Mouse (Mus musculus): ENCODE results near the gene Mccc2.
"Not testable (repeated sequence)": the region's sequence is repeated elsewhere in the genome, so short reads cannot be mapped to it uniquely, and the experiment has no call there.

The Mccc2 gene

GRCm38 (mm10) chr13:100014906-100015895 lies at the start of gene Mccc2:
Gene Mccc2 (minus strand): TSS chr13:100015639.
- CTCF ChIA-PET, result interaction anchor here (0.5 to 0.6 kb wide), 2 partner anchors 14 to 1086 kb away, joined by 5 to 19 read pairs; no protein-coding TSS in a partner anchor

- CTCF ChIA-PET, result no interaction called here
These were observed 48.5 kb upstream of the Mccc2 start for GRCm38 (mm10) chr13:100063936-100064335.

DNA sequence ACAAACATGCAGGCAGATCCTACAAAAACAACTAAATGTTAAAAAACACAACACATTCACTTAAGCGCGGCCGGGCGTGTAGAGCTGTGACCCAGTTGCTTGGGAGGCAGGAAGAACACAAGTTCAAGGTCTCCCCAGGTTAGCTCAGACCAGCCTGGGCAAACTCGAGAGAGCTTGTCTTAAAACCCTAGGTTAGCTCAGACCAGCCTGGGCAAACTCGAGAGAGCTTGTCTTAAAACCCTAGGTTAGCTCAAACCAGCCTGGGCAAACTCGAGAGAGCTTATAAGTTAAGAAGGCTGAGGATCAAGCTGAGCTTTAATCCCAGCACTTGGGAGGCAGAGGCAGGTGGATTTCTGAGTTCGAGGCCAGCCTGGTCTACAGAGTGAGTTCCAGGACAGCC lies 42.3 kb upstream of the Mccc2 start:
- CTCF ChIA-PET, result not testable (repeated sequence)

DNA sequence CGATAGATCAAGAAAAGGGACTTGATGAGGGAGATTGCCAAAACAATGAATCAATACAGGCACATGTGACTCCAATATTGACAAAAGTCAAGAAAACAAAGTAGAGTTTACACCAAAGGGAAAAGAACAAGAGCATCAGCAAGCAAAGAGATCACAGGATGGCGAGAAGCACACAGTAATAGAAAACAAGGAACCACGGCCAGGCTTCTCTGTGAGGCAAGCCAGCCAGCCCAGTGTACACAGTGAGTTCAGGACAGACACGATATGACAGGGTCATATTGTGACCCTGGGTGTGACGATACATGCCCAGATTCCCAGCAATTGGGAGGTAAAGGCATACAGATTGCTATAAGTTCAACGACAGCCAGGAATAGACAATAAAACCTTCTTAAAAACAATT lies 10.6 kb upstream of the Mccc2 start:
- CTCF ChIA-PET, result no interaction called here

DNA sequence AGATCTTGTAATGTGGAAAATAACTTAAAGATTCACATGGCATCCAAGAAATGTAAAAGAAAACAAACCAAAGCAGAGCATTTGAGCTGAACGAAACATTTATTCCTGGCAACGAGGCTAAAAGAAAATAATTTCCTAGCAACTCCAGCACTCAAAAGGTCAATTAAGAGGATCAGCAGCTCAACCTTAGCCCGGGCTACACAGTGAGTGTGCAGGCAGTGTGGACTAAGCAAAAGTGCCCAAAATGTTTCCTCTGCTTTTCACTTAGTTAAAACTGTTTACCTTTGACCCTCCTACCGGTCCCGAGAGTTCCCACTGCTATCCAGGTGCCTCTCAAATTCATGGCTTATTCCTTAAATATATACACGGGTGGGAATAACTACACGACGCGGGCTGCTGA lies 1.5 kb upstream of the Mccc2 start:
- CTCF ChIA-PET, result no interaction called here

GRCm38 (mm10) chr13:100015937-100016336 lies 498 bp upstream of the Mccc2 start:
- CTCF ChIA-PET, result interaction anchor here (0.6 kb wide), 1 partner anchor 14 kb away, joined by 5 read pairs; no protein-coding TSS in a partner anchor

GRCm38 (mm10) chr13:100005911-100006496 lies 9.4 kb downstream of the Mccc2 start:
- CTCF ChIA-PET, result no interaction called here

DNA sequence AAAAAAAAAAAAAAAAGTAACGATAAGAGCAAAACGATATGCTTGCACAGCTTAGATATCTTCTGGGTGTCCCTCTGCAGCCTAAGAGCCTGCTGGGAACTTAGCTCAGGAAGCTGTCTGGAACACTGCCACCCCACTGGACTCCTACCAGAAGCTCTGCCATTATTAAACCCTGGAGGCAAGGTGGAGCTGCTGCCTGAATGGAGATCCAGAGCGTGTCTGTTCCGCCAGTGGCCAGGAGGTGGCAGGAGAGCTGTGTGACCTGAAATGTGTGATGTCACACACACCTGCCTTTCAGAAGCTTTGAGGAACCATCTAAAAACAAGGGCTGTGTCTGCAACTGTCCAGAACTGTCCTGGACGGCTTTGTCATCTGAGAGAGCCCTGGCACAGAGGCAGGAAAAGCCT lies 13.6 kb downstream of the Mccc2 start:
- CTCF ChIA-PET, result interaction anchor here (0.8 kb wide), 1 partner anchor 14 kb away, joined by 5 read pairs; the partner anchor contains the start of gene Mccc2

DNA sequence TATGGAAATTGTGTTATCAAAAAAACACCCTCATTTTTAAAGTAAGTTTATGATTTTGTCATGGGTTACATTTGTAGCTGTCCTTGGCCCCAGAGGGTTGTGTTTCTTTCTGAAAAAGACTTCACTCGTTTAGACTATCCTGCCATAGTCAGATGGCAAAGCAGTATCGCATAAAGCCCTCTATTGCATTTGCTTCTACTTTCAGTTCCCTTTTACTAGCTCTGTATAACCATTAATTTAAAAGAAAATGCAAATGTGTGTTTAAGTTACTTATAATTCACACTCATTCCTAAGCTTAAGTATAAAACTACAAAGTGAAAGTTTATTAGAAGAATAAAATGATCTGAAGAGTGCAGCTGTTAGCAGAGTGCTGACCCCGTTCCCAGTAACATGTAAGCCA lies 16.4 kb downstream of the Mccc2 start:
- CTCF ChIA-PET, result interaction anchor here (0.6 kb wide), 2 partner anchors 12 to 55 kb away, joined by 3 to 6 read pairs; no protein-coding TSS in a partner anchor

DNA sequence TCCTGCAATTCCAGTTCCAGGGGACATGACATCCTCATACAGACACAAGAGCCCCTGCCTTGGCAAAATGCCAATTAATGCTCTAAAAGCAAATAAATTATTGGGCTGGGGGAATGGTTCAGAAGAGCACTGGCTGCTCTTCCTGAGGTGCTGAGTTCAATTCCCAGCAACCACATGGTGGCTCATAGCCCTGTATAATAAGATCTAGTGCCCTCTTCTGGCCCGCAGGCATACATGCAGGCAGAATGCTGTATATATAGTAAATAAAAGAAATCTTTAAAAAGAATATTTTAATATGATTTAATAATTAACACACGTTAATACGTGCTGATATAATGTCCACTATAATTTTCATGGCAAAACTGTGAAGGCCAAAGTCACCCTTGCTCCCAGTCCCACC lies 17.3 kb downstream of the Mccc2 start:
- CTCF ChIA-PET, result no interaction called here

GRCm38 (mm10) chr13:99989592-99989991 lies 25.8 kb downstream of the Mccc2 start:
- CTCF ChIA-PET, result no interaction called here

- CTCF ChIA-PET, result interaction anchor here (0.7 kb wide), 1 partner anchor 123 kb away, joined by 3 read pairs; no protein-coding TSS in a partner anchor
These were observed 32.1 kb downstream of the Mccc2 start for GRCm38 (mm10) chr13:99983320-99983719.

DNA sequence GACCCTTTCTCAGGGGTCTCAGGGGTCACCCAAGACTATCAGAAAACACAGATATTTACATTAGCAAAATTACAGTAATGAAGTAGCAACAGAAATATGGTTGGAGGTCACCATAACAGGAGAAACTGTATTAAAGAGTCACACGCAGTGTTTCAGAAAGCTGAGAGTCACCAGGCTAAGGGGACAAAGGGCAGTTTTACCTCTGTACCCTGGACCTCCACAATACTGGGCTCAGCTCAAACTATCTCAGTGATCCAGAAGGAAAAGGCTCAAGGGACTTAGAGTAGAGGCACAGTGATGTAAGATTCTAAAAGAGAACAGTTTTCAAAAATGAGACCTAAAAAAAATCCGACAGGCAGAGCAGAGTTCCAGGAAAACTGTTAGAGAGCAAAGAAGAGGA lies 36.0 kb downstream of the Mccc2 start:
- CTCF ChIA-PET, result no interaction called here

DNA sequence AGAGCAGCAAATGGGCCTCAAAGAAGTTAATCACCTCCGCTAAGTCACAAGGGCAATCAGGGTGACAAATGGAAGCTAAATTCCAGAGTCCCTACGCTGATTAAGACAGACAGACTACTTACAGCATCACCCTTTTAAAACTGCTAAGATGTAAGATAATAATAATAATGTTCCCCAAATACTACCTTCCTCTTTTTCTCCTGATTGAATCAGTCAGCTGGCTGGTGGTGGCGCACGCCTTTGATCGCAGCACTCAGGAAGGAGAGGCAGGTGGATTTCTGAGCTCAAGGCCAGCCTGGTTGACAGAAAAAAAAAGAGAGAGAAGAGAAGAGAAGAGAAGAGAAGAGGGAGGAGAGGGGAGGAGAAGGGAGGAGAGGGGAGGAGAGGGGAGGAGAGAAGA lies 45.4 kb downstream of the Mccc2 start:
- CTCF ChIA-PET, result no interaction called here

DNA sequence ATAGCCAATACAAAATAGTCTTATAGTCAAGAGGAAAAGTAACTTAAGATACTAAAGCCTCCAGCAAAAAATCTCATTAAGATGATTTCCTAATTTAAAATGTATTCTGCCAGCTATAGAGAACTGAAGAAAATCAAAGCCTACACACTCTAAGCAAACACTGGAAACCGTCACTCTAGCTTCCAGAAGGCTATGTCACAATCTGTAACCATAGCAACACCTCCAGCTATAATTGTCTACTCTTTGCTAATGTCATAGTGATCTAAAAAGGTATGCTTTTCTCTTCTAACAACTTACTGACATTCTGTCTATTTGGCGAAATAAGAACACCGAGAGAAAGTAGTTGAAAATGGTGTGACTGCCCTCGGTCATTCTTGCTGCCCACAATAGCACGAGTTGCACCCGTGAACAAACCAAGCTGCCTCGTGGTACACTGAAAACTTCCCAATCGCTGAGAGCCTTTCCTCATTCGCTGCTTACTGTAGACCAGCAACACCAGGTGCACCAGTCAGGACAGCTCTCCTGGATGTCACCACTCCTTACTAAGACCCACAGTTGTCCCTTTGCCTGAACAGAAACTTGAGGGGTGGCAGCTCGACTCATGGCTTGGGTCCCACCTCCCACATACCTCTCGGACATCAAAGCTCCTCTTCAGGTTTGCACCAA lies 48.3 kb downstream of the Mccc2 start:
- CTCF ChIA-PET, result no interaction called here

- CTCF ChIA-PET, result no interaction called here
These were observed 51.6 kb downstream of the Mccc2 start for GRCm38 (mm10) chr13:99963814-99964213.

- CTCF ChIA-PET, result no interaction called here
These were observed 53.8 kb downstream of the Mccc2 start for GRCm38 (mm10) chr13:99961661-99962060.

GRCm38 (mm10) chr13:99955591-99955944 lies 59.9 kb downstream of the Mccc2 start:
- CTCF ChIA-PET, result interaction anchor here (0.7 kb wide), 1 partner anchor 22 kb away, joined by 3 read pairs; no protein-coding TSS in a partner anchor

DNA sequence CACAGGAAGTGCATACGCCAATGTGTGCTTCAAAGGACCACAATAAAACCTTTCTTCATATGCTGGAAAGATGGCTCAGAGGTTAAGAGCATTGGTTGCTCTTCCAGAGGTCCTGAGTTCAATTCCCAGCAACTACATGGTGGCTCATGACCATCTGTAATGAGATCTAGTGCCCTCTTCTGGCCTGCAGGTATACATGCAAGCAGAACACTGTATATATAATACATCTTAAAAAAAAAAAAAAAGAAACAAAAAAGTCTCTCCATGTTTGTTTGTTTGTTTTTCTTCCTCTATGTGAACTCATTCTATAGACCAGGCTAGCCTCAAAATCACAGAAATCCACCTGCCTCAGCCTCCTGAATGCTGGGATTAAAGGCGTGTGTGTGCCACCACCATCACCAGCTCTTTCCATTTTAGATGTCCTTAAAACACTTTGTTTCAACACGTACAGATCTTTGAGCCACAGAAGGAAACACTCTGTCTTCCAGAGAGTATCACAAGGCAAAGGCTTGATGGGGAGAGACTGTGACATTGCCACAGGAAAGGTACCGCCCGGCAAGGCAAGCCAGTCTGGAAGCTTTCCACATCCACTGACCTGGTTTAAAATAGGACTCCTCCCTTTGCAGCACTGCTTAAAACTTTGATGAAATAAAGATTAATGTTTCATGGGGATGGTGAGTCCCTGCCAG lies 60.4 kb downstream of the Mccc2 start:
- CTCF ChIA-PET, result interaction anchor here (0.7 kb wide), 1 partner anchor 22 kb away, joined by 3 read pairs; no protein-coding TSS in a partner anchor

DNA sequence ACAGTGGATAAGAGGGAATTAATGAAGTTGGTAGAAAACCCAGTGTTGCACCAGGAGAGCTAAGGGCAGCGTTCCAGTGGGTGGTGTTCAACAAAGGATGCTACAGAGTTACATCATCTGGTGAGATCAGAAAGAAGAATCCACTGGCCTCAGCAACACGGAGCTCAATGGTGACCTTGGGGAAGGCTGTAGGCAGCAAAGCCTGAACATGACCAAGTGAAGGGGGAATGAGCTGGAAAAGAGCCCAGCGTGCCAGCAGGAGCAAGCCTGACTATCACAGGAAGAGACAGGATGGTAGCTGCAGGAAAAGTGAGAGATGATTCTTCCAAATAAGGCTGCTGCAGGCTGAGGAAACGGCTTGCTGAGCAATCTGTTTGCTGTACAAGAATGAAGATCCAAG lies 68.0 kb downstream of the Mccc2 start:
- CTCF ChIA-PET, result no interaction called here

GRCm38 (mm10) chr13:99943525-99943924 lies 71.9 kb downstream of the Mccc2 start:
- CTCF ChIA-PET, result no interaction called here

DNA sequence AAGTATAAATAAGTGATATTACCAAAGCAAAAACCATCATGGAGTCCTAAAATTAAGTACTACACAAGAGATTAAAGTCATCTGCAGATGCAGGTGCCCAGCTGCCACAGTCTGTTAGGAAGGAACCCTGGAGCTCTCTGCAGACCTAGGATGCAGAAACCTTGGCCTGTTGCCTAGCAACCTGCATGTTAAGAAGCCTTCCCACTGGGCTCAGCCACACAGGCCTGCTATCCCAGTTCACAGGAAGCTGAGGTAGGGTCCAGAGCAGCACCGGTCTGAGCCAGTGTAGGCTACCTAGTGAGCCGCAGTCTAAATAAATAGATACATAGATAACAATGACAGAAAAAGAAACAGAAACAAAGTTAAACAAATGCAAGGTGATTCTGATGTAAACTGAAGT lies 74.8 kb downstream of the Mccc2 start:
- CTCF ChIA-PET, result no interaction called here

Measured in spleen, embryonic (tissue).